Mouse (Mus musculus) neural tube, embryonic 13.5 days (tissue): ENCODE data around the gene Etfdh. TPM values are rescaled to one million over a fixed set of nuclear protein-coding genes. Genes with fewer than 3 reads are reported as not detected.
A peak's percentile ranks its signal among the peaks of the same experiment; 100 is the strongest.

Experiments
- ATAC-seq: fragments of 200-750 bp; cut with Nextera tagmentation; 2 replicates; pipeline ENCODE4 v1.8.0; 2017; ENCODE audit warnings: low read depth, mild to moderate bottlenecking, moderate TSS enrichment, moderate library complexity
- H3K27ac ChIP-seq: fragments of 300-500 bp; sonication (generic); replicated peaks from 2 replicates; pipeline ENCODE4 v1.5.1; 2015; ENCODE audit warnings: moderate library complexity, mild to moderate bottlenecking, inconsistent platforms
- H3K27me3 ChIP-seq: fragments of 300-500 bp; sonication (generic); 2 replicates; pipeline ENCODE4 v1.6.1; 2015; ENCODE audit warnings: mild to moderate bottlenecking, inconsistent platforms
- H3K36me3 ChIP-seq: fragments of 300-500 bp; sonication (generic); 2 replicates; pipeline ENCODE4 v1.6.1; 2015; ENCODE audit warnings: mild to moderate bottlenecking, inconsistent platforms
- H3K4me1 ChIP-seq: fragments of 300-500 bp; sonication (generic); replicated peaks from 2 replicates; pipeline ENCODE4 v1.6.1; 2015; ENCODE audit warnings: inconsistent platforms
- H3K4me2 ChIP-seq: fragments of 300-500 bp; sonication (generic); 2 replicates; pipeline ENCODE4 v1.6.1; 2015; ENCODE audit warnings: inconsistent platforms, mild to moderate bottlenecking, moderate library complexity
- H3K4me3 ChIP-seq: fragments of 300-500 bp; sonication (generic); 2 replicates; pipeline ENCODE4 v1.5.1; 2015; ENCODE audit warnings: mild to moderate bottlenecking, inconsistent platforms
- H3K9ac ChIP-seq: fragments of 300-500 bp; sonication (generic); 2 replicates; pipeline ENCODE4 v1.6.1; 2015; ENCODE audit warnings: moderate library complexity, mild to moderate bottlenecking, inconsistent platforms
- H3K9me3 ChIP-seq: fragments of 300-500 bp; sonication (generic); 2 replicates; pipeline ENCODE4 v1.6.1; 2016; ENCODE audit warnings: inconsistent platforms
- WGBS: fragments of 180-500 bp; shearing (Covaris S2); methylation state at CpG from one replicate; pipeline ENCODE4 v1.1.7; 2015; 5-methylcytosine and 5-hydroxymethylcytosine counted together
- polyA plus RNA-seq: library from polyadenylated mRNA; unstranded; fragments of >200 nt; fragmentation: Nextera tagmentation; extraction: Ambion mirVana; gene quantifications from 2 replicates; pipeline ENCODE4 v1.2.1, GENCODE M21; 2015

Etfdh gene
- polyA plus RNA-seq, 1 experiment from 2014 or later = 51.3 TPM

GRCm38 (mm10) chr3:79609886-79610285 is 19.4 kb downstream of the Etfdh start:
- peaks cover 63% of the 10 kb centered on the region for H3K36me3 ChIP-seq
- H3K27me3 ChIP-seq = no peaks in the 10 kb centered on the region
- no peak for ATAC-seq
- H3K9me3 ChIP-seq = no peaks in the 10 kb centered on the region
- H3K4me3 ChIP-seq = no peak overlapping the region
- no peak overlapping the region for H3K9ac ChIP-seq
- no peak overlapping the region for H3K4me2 ChIP-seq
- no peak overlapping the region for H3K27ac ChIP-seq
- H3K4me1 ChIP-seq = no peaks in the 10 kb centered on the region
- WGBS = 94% methylated on average over 2 of the region's 2 CpGs

- ATAC-seq = no peak
- WGBS = 95% methylated on average over 7 of the region's 7 CpGs
Measured at GRCm38 (mm10) chr3:79595468-79595867, 33.8 kb downstream of the Etfdh start.

DNA sequence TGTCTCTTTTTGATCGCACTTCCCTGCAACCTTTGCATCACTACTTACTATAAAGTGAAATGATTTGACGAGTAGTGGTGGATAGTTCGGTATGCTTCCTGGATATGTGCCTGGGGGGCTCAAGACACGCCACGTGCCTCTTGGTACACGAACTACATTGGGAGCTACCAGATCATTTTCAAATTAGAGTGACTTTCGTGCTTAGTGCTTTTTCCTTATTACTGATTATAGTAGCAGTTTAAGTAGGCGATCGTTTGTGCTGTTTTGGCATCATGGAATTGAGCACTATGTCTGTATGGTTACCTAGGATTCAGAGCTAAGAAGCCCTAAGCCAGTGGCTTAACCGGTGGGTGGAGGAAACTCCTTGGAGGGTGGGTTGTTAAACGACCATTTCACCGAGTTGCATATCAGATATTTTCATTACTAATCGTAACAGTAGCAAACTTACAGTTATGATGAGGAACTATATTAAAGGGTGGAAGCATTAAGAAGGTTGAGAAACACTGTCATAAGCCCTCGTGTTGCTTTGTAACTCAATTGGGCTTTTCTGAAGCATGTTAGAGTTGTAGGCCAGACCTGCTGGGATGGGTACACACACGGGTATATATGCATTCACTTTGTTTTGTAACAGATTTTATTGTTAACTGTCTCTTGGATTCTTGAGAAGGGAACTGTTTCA is 37.4 kb downstream of the Etfdh start:
- Histone ChIP-seq H3K4me1 (peaks cover 19% of the 10 kb centered on the region), H3K9ac (peak overlapping the region; percentile 85), H3K36me3 (peaks cover 29% of the 10 kb centered on the region), H3K27ac (peak overlapping the region; percentile 82), H3K4me3 (peak overlapping the region; percentile 92), H3K27me3 (no peaks in the 10 kb centered on the region), H3K4me2 (peak overlapping the region; percentile 90), H3K9me3 (no peaks in the 10 kb centered on the region)
- peak; percentile 14; the same call in 1 of the 2 replicates for ATAC-seq
- WGBS = 6% methylated on average over 15 of the region's 15 CpGs

More at GRCm38 (mm10) chr3:79595468-79595867, 33.8 kb downstream of the Etfdh start:
- Histone ChIP-seq H3K27me3 (no peaks in the 10 kb centered on the region), H3K36me3 (peaks cover 58% of the 10 kb centered on the region), H3K9ac (no peak overlapping the region), H3K9me3 (no peaks in the 10 kb centered on the region), H3K4me2 (no peak overlapping the region), H3K27ac (no peak overlapping the region), H3K4me1 (peaks cover 19% of the 10 kb centered on the region), H3K4me3 (no peak overlapping the region)

DNA sequence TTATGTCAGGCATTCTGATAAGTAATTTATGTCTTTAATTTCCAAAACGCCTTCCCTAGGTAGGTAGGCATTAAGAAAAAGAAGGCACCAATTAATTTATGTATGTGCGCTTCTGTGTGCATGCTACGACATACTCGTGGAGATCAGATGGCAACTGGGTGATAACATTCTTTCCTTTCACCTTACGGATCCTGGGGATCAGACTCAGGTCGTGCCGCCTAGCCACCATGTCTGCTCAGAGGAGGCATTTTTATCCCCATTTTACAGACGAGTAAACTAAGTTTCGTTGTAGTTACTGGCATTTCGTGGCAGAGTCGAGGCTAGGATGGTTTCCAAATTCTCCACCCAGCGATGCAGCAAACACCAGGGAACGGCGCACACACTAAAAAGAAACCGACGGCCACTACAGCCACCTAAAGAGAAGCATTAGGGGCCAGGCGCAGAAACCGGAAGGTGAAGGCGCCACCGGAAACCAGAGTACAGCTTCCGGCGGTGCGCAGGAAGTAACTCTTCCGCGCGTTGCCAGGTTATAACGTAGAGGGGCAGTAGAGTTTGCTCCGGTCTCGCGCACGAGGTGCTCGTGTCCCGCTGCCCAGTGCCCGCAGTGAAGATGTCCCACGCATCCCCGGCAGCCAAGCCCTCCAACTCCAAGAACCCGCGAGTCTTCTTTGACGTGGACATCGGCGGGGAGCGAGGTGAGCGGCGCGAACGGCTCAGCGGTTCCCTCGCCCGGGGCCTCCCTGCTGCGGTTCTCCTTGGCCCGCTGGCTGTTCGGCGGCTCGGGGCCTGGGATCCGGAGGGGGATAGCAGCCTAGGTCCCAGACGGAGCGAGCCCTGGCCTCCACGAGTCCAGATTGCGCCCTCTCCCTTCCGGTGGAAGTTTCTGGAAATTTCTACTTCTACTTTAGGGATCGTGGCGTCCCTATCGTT is 38.2 kb downstream of the Etfdh start, which contains the start of gene Ppid:
Gene Ppid, plus strand, starts transcription at position 480 of the 930 bp plus-strand sequence.
- no peaks in the 10 kb centered on the region for H3K9me3 ChIP-seq
- peaks cover 19% of the 10 kb centered on the region for H3K4me1 ChIP-seq
- WGBS = 3% methylated on average over 63 of the region's 63 CpGs
- peak within 1 kb of the TSS; percentile 92 for H3K4me3 ChIP-seq
- peak within 1 kb of the TSS; percentile 82 for H3K27ac ChIP-seq
- H3K4me2 ChIP-seq = peak within 1 kb of the TSS; percentile 90
- peaks cover 22% of the 10 kb centered on the region for H3K36me3 ChIP-seq
- peak; percentile 90 for ATAC-seq
- H3K27me3 ChIP-seq = no peaks in the 10 kb centered on the region
- H3K9ac ChIP-seq = peak within 1 kb of the TSS; percentile 85

DNA sequence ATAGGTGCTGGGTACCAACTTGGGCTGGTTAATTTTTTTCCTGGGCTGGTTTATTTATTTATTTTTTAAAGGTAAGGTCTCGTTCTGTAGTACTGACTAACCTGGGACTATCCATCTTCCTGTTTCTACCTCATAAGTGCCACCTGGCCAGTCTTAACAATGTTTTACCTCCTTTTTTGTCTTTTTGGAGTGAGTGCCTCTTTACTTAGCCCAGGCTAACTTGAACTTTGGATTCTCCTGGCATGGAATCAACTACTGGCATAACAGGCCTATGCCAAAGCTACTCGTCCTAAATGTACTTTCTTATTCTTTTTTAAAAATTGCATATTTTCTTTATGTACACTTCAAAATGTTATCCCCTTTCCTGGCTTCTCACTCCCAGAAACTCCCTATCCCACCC is 39.6 kb downstream of the Etfdh start:
- Histone ChIP-seq H3K9ac (no peak overlapping the region), H3K27me3 (no peaks in the 10 kb centered on the region), H3K27ac (no peak overlapping the region), H3K4me2 (no peak overlapping the region), H3K4me1 (peaks cover 19% of the 10 kb centered on the region), H3K9me3 (no peaks in the 10 kb centered on the region), H3K4me3 (no peak overlapping the region), H3K36me3 (peaks cover 8% of the 10 kb centered on the region)
- ATAC-seq = no peak
- WGBS = 83% methylated on average over 2 of the region's 2 CpGs

GRCm38 (mm10) chr3:79586804-79587203 is 42.5 kb downstream of the Etfdh start:
- no peaks in the 10 kb centered on the region for H3K27me3 ChIP-seq
- no peaks in the 10 kb centered on the region for H3K36me3 ChIP-seq
- no peak overlapping the region for H3K27ac ChIP-seq
- peak; percentile 73 for ATAC-seq
- 7% methylated on average over 6 of the region's 6 CpGs for WGBS
- H3K9ac ChIP-seq = no peak overlapping the region
- H3K9me3 ChIP-seq = no peaks in the 10 kb centered on the region
- H3K4me1 ChIP-seq = peaks cover 5% of the 10 kb centered on the region
- H3K4me2 ChIP-seq = no peak overlapping the region
- no peak overlapping the region for H3K4me3 ChIP-seq

- 87% methylated on average over 5 of the region's 5 CpGs for WGBS
- Histone ChIP-seq H3K4me3 (no peak overlapping the region), H3K36me3 (no peaks in the 10 kb centered on the region), H3K27me3 (no peaks in the 10 kb centered on the region), H3K9me3 (no peaks in the 10 kb centered on the region), H3K4me2 (no peak overlapping the region), H3K27ac (no peak overlapping the region), H3K9ac (no peak overlapping the region), H3K4me1 (peaks cover 13% of the 10 kb centered on the region; the same call in 1 of the 2 replicates)
- no peak for ATAC-seq
Measured at GRCm38 (mm10) chr3:79579891-79580575, 49.3 kb downstream of the Etfdh start.

GRCm38 (mm10) chr3:79578164-79578563 is 51.1 kb downstream of the Etfdh start:
- no peak overlapping the region for H3K27ac ChIP-seq
- 83% methylated on average over 6 of the region's 6 CpGs for WGBS
- H3K9ac ChIP-seq = no peak overlapping the region
- H3K4me3 ChIP-seq = no peak overlapping the region
- H3K36me3 ChIP-seq = no peaks in the 10 kb centered on the region
- no peaks in the 10 kb centered on the region for H3K9me3 ChIP-seq
- no peak overlapping the region for H3K4me2 ChIP-seq
- no peak for ATAC-seq
- peaks cover 13% of the 10 kb centered on the region; the same call in 1 of the 2 replicates for H3K4me1 ChIP-seq
- H3K27me3 ChIP-seq = no peaks in the 10 kb centered on the region

DNA sequence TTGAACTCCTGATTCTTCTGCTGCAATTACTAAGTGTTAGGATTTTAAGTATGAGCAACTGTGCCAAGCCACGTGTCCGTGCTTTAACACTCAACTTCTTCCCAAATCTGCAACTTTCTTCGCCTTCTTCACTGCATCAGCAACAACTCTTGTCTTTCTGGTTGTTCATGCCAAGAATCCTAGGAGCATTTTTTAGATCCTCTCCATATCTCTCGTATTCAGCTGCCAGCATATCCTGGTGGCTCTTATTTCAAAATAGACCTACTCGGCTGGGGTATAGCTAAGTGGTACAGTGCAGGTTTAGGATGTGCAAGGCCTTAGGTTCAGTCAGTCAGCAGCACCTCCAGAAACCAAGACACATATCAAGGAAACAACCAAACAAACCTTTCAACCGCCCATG is 51.7 kb downstream of the Etfdh start:
- ATAC-seq = no peak
- H3K4me2 ChIP-seq = no peak overlapping the region
- no peak overlapping the region for H3K4me3 ChIP-seq
- no peak overlapping the region for H3K27ac ChIP-seq
- no peaks in the 10 kb centered on the region for H3K9me3 ChIP-seq
- H3K36me3 ChIP-seq = no peaks in the 10 kb centered on the region
- H3K27me3 ChIP-seq = no peaks in the 10 kb centered on the region
- H3K4me1 ChIP-seq = peaks cover 13% of the 10 kb centered on the region; the same call in 1 of the 2 replicates
- 91% methylated on average over 6 of the region's 6 CpGs for whole genome bisulfite sequencing
- no peak overlapping the region for H3K9ac ChIP-seq

DNA sequence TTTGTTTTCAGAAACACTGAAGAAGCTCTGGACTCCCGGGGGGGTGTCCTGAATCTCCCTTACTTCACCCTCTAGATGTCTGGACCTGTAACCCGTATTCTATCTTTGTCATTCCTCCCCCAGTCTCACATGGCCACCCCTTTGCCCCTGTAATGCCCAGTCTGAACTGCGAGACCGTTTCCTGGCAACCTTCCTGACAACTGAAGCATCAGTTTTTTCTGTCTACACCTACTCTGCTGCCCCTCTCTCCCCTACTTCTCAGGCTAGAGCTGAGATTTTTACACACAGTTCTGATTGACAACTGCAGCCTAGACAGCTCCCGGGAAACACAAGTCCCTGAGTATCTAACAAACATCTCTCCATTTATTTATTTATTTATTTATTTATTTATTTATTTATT is 52.4 kb downstream of the Etfdh start:
- Histone ChIP-seq H3K4me3 (no peak overlapping the region), H3K4me1 (peaks cover 13% of the 10 kb centered on the region; the same call in 1 of the 2 replicates), H3K27ac (0 out of 2 replicates have a peak overlapping the region, but pooled peaks have one; percentile 64), H3K27me3 (no peaks in the 10 kb centered on the region), H3K9me3 (no peaks in the 10 kb centered on the region), H3K4me2 (no peak overlapping the region), H3K36me3 (no peaks in the 10 kb centered on the region), H3K9ac (no peak overlapping the region)
- WGBS = 36% methylated on average over 5 of the region's 5 CpGs
- ATAC-seq = peak; percentile 49; the same call in 1 of the 2 replicates

- Histone ChIP-seq H3K36me3 (no peaks in the 10 kb centered on the region), H3K9ac (no peak overlapping the region), H3K9me3 (no peaks in the 10 kb centered on the region), H3K27ac (peak overlapping the region; percentile 64), H3K4me3 (no peak overlapping the region), H3K27me3 (no peaks in the 10 kb centered on the region), H3K4me2 (0 out of 2 replicates have a peak overlapping the region, but pooled peaks have one; percentile 11), H3K4me1 (peaks cover 13% of the 10 kb centered on the region; the same call in 1 of the 2 replicates)
- WGBS = 29% methylated on average over 3 of the region's 3 CpGs
- ATAC-seq = 0 out of 2 replicates have a peak, but pooled peaks have one; percentile 20
Measured at GRCm38 (mm10) chr3:79576468-79576816, 52.9 kb downstream of the Etfdh start.
